Mouse (Mus musculus) forebrain, embryonic 16.5 days (tissue): ENCODE measurements at regions not wholly inside any gene's neighbourhood (a gene's known extent, or its start where the extent isn't known, plus 50 kb on each side); places are given as distances from the start of the nearest gene placed in this dataset.

Experiments
- ATAC-seq: fragments of 200-750 bp; cut with Nextera tagmentation; 2 replicates; pipeline ENCODE4 v1.8.0; 2017; ENCODE audit warnings: mild to moderate bottlenecking, moderate library complexity
- H3K27ac ChIP-seq: fragments of 300-500 bp; sonication (generic); 2 replicates; pipeline ENCODE4 v1.5.1; 2014; ENCODE audit warnings: low read length, control low read depth
- H3K27me3 ChIP-seq: fragments of 300-500 bp; sonication (generic); replicated peaks from 2 replicates; pipeline ENCODE4 v1.6.1; 2014; ENCODE audit warnings: low read length; ENCODE audit not compliant: control insufficient read depth, insufficient read depth
- H3K36me3 ChIP-seq: fragments of 300-500 bp; sonication (generic); 2 replicates; pipeline ENCODE4 v1.6.1; 2014; ENCODE audit not compliant: control insufficient read depth, insufficient read depth
- H3K4me1 ChIP-seq: fragments of 300-500 bp; sonication (generic); replicated peaks from 2 replicates; pipeline ENCODE4 v1.6.1; 2014; ENCODE audit warnings: low read length; ENCODE audit not compliant: control insufficient read depth, insufficient read depth
- H3K4me2 ChIP-seq: fragments of 300-500 bp; sonication (generic); 2 replicates; pipeline ENCODE4 v1.6.1; 2014; ENCODE audit warnings: mild to moderate bottlenecking, low read length, control low read depth
- H3K4me3 ChIP-seq: fragments of 300-500 bp; sonication (generic); replicated peaks from 2 replicates; pipeline ENCODE4 v1.5.1; 2014; ENCODE audit warnings: mild to moderate bottlenecking, low read length, control low read depth
- H3K9ac ChIP-seq: fragments of 300-500 bp; sonication (generic); replicated peaks from 2 replicates; pipeline ENCODE4 v1.6.1; 2014; ENCODE audit warnings: low read depth, low read length, control low read depth
- H3K9me3 ChIP-seq: fragments of 300-500 bp; sonication (generic); 2 replicates; pipeline ENCODE4 v1.6.1; 2016; ENCODE audit warnings: low read length; ENCODE audit not compliant: control insufficient read depth
- WGBS: fragments of 180-500 bp; shearing (Covaris S2); extraction: QIAGEN DNeasy Blood & Tissue Kit; methylation state at CpG from one replicate; pipeline ENCODE4 v1.1.7; 2014; 5-methylcytosine and 5-hydroxymethylcytosine counted together

DNA sequence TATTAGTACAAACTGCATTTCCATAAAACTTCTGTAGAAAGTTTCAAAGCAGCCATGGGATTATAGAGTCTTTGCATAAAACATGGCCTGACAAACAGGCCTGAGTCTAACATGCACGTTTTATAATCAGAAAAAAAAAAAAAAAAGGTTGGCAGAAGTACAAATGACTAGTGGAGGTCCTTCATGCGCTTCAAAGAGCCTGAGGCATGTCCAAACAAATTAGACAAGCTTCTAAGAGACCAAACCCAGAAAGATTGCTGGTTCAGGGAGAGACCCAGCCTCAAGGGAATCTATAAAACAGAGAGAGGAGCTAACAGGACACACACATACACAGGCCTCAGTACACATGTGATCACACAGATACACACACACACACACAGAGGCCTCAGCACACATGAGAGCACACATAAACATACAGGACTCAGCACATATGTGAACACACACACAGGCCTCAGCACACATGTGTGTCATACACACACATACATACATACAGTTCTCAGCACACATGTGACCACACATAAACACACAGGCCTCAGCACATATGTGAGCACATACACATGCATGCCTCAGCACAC lies 57.0 kb upstream of the Gnaq start:
- Histone ChIP-seq H3K9ac (no peak overlapping the region), H3K4me3 (no peak overlapping the region), H3K27ac (no peak overlapping the region), H3K9me3 (no peaks in the 10 kb centered on the region), H3K4me2 (no peak overlapping the region), H3K36me3 (no peaks in the 10 kb centered on the region), H3K4me1 (no peaks in the 10 kb centered on the region), H3K27me3 (no peaks in the 10 kb centered on the region)
- no peak for ATAC-seq
- WGBS: 22% methylated on average over 2 of the region's 2 CpGs

DNA sequence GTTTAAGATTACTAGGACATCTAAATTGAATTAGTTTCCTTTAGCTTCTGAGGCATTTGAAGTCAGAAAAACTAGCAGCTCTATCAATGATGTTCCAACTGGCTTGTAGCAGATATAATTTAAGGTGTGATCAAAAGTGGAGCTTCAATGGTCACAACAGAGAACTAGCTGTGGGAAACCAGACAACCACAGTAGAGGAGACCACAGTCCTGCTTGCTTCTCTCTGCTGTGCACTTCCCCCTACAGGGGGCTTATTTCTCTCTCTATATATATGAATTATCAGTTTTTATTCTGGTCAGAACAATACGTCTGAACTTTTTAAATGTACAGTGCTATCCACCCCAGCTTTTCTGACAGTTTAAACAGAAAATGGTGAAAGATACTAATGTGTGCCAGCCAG lies 57.6 kb upstream of the Gnaq start:
- Histone ChIP-seq H3K27me3 (no peaks in the 10 kb centered on the region), H3K36me3 (no peaks in the 10 kb centered on the region), H3K9me3 (no peaks in the 10 kb centered on the region), H3K4me2 (no peak overlapping the region), H3K4me3 (no peak overlapping the region), H3K4me1 (no peaks in the 10 kb centered on the region), H3K27ac (no peak overlapping the region), H3K9ac (no peak overlapping the region)
- ATAC-seq: no peak
- WGBS: 92% methylated on average over 1 of the region's 1 CpGs

DNA sequence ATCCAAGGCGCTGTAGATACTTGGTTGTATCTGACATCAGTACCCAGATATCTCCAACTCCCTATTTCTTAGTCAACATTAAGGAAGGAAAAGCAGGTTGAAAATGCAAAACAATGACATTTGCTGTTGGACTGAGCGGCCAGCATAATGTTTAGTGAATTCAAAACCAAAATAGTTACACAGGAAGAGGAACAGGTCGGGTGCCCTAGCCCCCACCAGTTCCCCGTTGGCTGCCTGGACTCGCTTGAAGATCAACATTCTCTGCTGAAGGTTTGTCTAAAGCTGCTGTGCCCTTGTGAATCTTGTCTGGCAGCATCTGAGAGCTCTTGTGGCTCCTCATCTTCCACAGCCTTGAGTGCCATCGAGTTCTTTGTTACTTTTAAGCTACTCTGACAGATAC lies 65.3 kb upstream of the Gnaq start:
- no peaks in the 10 kb centered on the region for H3K36me3 ChIP-seq
- no peaks in the 10 kb centered on the region for H3K9me3 ChIP-seq
- H3K9ac ChIP-seq: no peak overlapping the region
- no peak for ATAC-seq
- 0 out of 2 replicates have a peak, but pooled peaks cover 3% of the 10 kb centered on the region for H3K4me1 ChIP-seq
- no peak overlapping the region for H3K4me2 ChIP-seq
- no peak overlapping the region for H3K27ac ChIP-seq
- H3K4me3 ChIP-seq: no peak overlapping the region
- no peaks in the 10 kb centered on the region for H3K27me3 ChIP-seq
- 83% methylated on average over 6 of the region's 6 CpGs for WGBS

DNA sequence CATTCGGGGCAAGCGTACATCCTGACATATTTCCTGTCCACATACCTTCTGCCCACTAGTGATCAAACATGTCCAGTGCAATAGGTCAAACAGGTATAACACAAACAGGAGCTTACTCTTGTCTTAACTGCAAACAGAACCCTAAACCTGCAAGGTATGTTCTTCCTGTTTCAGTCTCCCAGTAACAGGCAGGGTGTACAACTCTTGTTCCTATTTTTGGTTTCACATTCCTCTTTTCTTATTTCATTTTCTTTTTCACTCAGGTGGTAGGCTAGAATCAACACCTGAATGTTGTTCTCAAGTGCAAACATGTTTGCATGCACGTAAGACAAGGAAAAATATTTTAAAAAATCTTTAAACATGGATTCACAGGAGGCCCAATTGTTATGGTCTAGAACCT lies 67.7 kb upstream of the Gnaq start:
- no peak for ATAC-seq
- H3K4me1 ChIP-seq: 0 out of 2 replicates have a peak, but pooled peaks cover 3% of the 10 kb centered on the region
- H3K9ac ChIP-seq: no peak overlapping the region
- no peak overlapping the region for H3K27ac ChIP-seq
- H3K4me3 ChIP-seq: no peak overlapping the region
- WGBS: 96% methylated on average over 3 of the region's 3 CpGs
- no peak overlapping the region for H3K4me2 ChIP-seq
- no peaks in the 10 kb centered on the region for H3K36me3 ChIP-seq
- H3K27me3 ChIP-seq: no peaks in the 10 kb centered on the region
- H3K9me3 ChIP-seq: no peaks in the 10 kb centered on the region

DNA sequence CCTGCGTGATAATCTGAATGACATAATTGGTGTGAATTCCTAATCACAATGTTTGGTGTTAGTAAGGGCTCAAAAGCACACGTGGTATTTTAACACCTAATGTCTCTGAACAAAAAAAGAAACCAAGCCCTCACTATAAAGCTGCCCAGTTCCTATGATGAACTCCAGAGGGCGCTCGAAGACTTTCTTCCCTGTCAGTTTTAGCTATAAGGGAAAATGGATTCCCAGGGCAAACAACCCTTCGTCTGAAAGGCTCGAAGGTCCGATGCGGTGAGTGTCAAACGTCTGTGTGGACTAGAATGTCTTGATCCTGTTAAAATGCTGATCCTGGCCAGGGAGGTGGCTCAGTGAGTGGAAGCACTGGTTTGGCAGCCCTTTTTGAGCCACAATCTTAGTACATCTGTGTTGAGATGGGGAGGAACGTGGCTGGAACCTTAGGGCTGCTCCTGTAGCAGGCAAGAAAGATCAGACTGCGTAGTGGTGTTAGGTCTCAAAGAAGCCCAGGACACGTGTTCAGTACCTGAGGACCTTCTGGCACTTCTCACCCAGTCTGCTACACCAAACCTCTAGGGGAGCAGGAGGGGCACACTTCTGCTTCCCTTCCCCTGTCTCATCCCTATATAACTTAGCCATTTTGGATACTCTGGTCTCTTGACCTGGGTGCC lies 68.6 kb upstream of the Gnaq start:
- Histone ChIP-seq H3K4me3 (peak overlapping the region; percentile 21; the same call in 1 of the 2 replicates), H3K4me1 (0 out of 2 replicates have a peak, but pooled peaks cover 3% of the 10 kb centered on the region), H3K27me3 (no peaks in the 10 kb centered on the region), H3K27ac (no peak overlapping the region), H3K9me3 (no peaks in the 10 kb centered on the region), H3K4me2 (peak overlapping the region; percentile 52), H3K9ac (peak overlapping the region; percentile 49; the same call in 1 of the 2 replicates), H3K36me3 (no peaks in the 10 kb centered on the region)
- WGBS: 14% methylated on average over 12 of the region's 12 CpGs
- peak; percentile 89 for ATAC-seq

DNA sequence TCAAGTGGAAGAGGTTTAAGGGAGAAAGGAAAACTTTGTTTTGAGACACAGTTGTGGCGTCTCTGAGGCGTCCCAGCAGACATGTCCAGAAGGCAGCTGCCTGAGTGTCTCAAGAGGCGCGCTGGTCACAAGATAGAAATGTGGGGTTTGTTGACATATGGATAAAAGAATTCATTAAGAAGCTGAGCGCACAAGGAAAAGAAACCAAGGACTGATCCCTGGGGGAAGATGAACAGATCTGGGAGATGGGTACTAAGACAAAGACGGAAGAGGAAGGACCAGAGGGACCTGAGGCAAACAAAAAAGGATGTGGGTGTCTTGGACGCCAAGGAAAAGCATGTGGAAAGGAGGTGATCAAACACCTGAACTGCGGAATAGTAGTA lies 69.1 kb upstream of the Gnaq start:
- ATAC-seq: no peak
- no peak overlapping the region for H3K4me2 ChIP-seq
- no peaks in the 10 kb centered on the region for H3K27me3 ChIP-seq
- H3K27ac ChIP-seq: no peak overlapping the region
- WGBS: 59% methylated on average over 8 of the region's 8 CpGs
- 0 out of 2 replicates have a peak, but pooled peaks cover 3% of the 10 kb centered on the region for H3K4me1 ChIP-seq
- no peaks in the 10 kb centered on the region for H3K9me3 ChIP-seq
- no peaks in the 10 kb centered on the region for H3K36me3 ChIP-seq
- H3K4me3 ChIP-seq: no peak overlapping the region
- no peak overlapping the region for H3K9ac ChIP-seq

DNA sequence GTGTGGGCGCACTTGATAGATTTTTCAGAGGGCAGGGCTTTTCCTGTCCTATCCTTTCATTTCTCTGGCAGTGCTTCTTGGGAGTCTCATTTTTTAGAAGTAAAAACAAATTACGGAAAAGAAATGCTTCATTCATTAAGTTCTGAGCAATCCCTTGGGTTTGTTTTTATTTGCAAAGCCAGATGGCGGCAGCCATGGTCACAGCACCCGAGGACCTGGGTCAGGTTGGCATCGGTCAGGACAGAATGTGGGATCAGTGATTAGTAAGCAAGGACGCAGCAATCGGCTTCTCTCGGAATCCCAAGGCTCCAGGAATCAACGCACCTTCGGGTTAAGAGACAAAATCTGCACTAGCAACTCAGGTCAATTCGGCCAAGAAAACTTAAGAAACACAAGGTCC lies 70.8 kb upstream of the Gnaq start:
- no peak overlapping the region for H3K4me2 ChIP-seq
- H3K4me3 ChIP-seq: no peak overlapping the region
- H3K27ac ChIP-seq: no peak overlapping the region
- H3K4me1 ChIP-seq: 0 out of 2 replicates have a peak, but pooled peaks cover 3% of the 10 kb centered on the region
- no peaks in the 10 kb centered on the region for H3K36me3 ChIP-seq
- 88% methylated on average over 11 of the region's 11 CpGs for WGBS
- H3K27me3 ChIP-seq: no peaks in the 10 kb centered on the region
- no peak overlapping the region for H3K9ac ChIP-seq
- no peaks in the 10 kb centered on the region for H3K9me3 ChIP-seq
- no peak for ATAC-seq

DNA sequence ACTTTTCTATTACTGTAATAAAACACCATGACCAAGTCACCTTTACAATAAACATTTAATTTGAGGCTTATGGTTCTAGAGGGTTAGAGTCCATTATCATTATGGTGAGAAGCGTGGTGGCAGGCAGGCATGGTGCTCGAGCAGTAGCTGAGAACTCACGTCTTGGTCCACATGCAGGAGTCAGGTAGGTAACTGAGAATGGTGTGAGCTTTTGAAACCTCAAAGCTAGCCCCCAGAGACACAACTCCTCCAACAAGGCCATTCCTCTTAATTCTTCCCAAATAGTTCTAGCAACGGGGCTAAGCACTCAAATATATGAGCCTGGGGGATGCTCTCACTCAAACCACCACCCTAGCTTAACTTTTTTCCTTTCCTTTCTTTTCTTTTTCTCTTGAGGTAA lies 73.6 kb upstream of the Gnaq start:
- no peak overlapping the region for H3K4me3 ChIP-seq
- H3K36me3 ChIP-seq: no peaks in the 10 kb centered on the region
- no peak for ATAC-seq
- 94% methylated on average over 4 of the region's 4 CpGs for WGBS
- no peak overlapping the region for H3K27ac ChIP-seq
- H3K4me2 ChIP-seq: no peak overlapping the region
- no peaks in the 10 kb centered on the region for H3K27me3 ChIP-seq
- H3K9ac ChIP-seq: no peak overlapping the region
- H3K9me3 ChIP-seq: no peaks in the 10 kb centered on the region
- H3K4me1 ChIP-seq: 0 out of 2 replicates have a peak, but pooled peaks cover under 1% of the 10 kb centered on the region

DNA sequence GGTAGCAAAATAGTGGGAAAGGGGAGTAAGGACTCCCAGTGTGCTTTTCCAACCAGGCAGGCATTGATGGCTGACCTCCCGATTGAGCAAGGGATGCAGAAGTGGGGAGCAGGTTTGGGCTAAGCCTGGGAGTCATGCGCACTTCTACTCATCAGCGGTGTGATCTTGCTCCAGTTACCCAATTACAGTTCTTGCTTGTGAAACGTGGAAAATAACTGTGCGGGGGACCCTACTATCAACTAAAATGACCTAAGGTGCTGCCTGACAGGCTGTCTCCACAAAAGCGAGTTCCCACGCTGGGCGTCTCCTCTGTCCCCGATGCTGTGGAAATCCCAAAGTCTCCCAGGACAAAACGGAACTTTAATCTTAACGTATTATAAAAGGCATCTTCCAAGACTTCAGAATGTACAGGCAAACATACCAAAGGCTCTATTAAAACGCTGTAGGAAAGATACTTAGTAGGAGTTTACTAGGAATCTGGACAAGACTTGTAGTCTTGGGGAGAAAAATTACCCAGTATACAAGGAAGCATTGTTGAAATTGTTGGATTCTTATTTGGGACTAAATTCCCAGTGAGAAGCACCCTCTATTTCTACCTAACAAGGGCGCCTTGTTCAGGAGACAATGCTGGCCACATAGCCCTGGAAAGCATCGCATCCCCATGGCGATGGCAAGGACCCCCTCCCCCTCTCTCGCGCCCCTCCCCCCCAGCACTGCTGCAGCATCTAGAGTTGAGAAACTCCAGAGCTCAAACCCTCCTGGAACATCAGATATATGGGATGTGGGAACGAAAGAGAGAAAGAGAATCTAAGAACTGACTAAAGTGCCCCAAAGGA lies 65.6 kb upstream of the Cep78 start:
- Histone ChIP-seq H3K27me3 (no peaks in the 10 kb centered on the region), H3K9me3 (no peaks in the 10 kb centered on the region), H3K4me1 (peaks cover 3% of the 10 kb centered on the region; the same call in 1 of the 2 replicates), H3K4me2 (peak overlapping the region; percentile 81), H3K27ac (peak overlapping the region; percentile 50), H3K4me3 (peak overlapping the region; percentile 42), H3K36me3 (no peaks in the 10 kb centered on the region), H3K9ac (peak overlapping the region; percentile 50)
- peak; percentile 80 for ATAC-seq
- WGBS: 5% methylated on average over 17 of the region's 18 CpGs
